Mouse (Mus musculus): Measurements from ENCODE around the gene Sycp2l. TPM values are rescaled to one million over a fixed set of nuclear protein-coding genes. Genes with fewer than 3 reads are reported as not detected.
A peak's percentile ranks its signal among the peaks of the same experiment; 100 is the strongest.

Sycp2l gene
- total and polyA plus RNA-seq, 2 experiments from 2014 or later = 0.23 TPM; not detected in 1

- no peak for ATAC-seq
- WGBS = 38% methylated on average over 9 of the region's 9 CpGs
- H3K4me1 ChIP-seq (ENCODE audit: insufficient read depth, low read length) = no peaks in the 10 kb centered on the region
- H3K9me3 ChIP-seq (ENCODE audit: low read length) = no peaks in the 10 kb centered on the region
- no peaks in the 10 kb centered on the region for H3K36me3 ChIP-seq (ENCODE audit: insufficient read depth, low read length)
- no peak overlapping the region for H3K27ac ChIP-seq
- no peaks in the 10 kb centered on the region for H3K27me3 ChIP-seq (ENCODE audit: insufficient read depth, low read length)
- H3K4me3 ChIP-seq (ENCODE audit: low read length) = no peak overlapping the region
- no peak for DNase-seq (ENCODE audit: low spot score)
- H3K9ac ChIP-seq (replicated peaks; ENCODE audit: low read length) = no peak overlapping the region
- TF ChIP-seq CTCF (IDR thresholded peaks at IDR 0.05; ENCODE audit: low read depth) = no peak
- H3K4me2 ChIP-seq (ENCODE audit: low read depth, low read length) = no peak overlapping the region
Measured at GRCm38 (mm10) chr13:41119152-41119945, 5.2 kb downstream of the Sycp2l start.

DNA sequence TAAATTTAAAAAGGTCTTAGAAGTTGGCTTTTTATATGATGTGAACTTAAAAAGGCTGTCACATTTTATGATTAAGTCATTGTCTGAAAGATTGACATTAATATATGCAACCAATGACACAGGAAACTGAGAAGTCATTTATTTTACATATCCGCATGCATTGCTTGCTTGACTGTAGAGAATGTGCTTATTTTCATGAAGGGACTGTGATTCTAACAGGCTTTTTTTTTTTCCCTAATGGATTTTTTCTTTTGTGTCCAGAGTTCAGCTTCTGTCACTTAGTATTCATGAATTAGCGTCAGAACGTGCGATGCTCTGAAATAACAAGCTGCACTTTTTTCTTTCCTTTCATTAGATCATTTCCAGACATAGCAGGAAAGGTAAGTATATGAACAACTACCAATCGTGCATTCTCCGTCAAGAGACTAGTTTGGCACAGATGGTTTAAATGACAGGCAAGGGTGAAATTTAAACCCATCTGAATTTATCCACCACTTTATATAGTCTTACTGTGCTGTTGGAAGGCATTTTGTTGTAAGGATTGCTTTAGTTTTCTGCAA lies 9.6 kb downstream of the Sycp2l start:
- H3K36me3 ChIP-seq (ENCODE audit: insufficient read depth, low read length) = no peaks in the 10 kb centered on the region
- ATAC-seq = no peak
- WGBS = 53% methylated on average over 6 of the region's 6 CpGs
- no peaks in the 10 kb centered on the region for H3K4me1 ChIP-seq (ENCODE audit: insufficient read depth, low read length)
- no peaks in the 10 kb centered on the region for H3K9me3 ChIP-seq (ENCODE audit: low read length)
- H3K9ac ChIP-seq (replicated peaks; ENCODE audit: low read length) = no peak overlapping the region
- DNase-seq (ENCODE audit: low spot score) = no peak
- no peaks in the 10 kb centered on the region for H3K27me3 ChIP-seq (ENCODE audit: insufficient read depth, low read length)
- no peak for TF ChIP-seq CTCF (IDR thresholded peaks at IDR 0.05; ENCODE audit: low read depth)
- no peak overlapping the region for H3K27ac ChIP-seq
- H3K4me2 ChIP-seq (ENCODE audit: low read depth, low read length) = no peak overlapping the region
- no peak overlapping the region for H3K4me3 ChIP-seq (ENCODE audit: low read length)

DNA sequence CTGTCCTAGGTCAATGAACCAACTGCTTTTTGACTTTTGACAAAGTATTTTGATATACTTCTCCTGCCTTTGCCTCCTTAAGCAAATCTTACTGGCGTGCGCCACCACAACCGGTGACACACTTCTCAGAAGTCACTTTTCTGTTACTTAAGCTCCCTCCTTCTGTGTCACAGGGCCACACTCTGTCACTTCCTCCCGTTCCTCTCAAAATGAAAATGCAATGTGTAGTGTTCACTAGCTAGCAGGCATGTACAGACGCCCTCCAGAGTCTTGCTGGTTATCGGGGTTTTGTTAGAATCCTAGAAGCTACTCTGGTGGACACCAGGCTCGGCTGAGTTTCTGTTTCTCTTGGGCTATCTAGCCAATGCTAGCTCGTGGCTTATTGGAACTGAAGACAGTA lies 14.2 kb downstream of the Sycp2l start:
- H3K4me1 ChIP-seq (ENCODE audit: insufficient read depth, low read length) = no peaks in the 10 kb centered on the region
- no peak overlapping the region for H3K9ac ChIP-seq (replicated peaks; ENCODE audit: low read length)
- H3K27me3 ChIP-seq (ENCODE audit: insufficient read depth, low read length) = no peaks in the 10 kb centered on the region
- H3K27ac ChIP-seq = no peak overlapping the region
- no peak for TF ChIP-seq CTCF (IDR thresholded peaks at IDR 0.05; ENCODE audit: low read depth)
- DNase-seq (ENCODE audit: low spot score) (no peak), ATAC-seq (no peak)
- H3K9me3 ChIP-seq (ENCODE audit: low read length) = no peaks in the 10 kb centered on the region
- H3K36me3 ChIP-seq (ENCODE audit: insufficient read depth, low read length) = no peaks in the 10 kb centered on the region
- H3K4me2 ChIP-seq (ENCODE audit: low read depth, low read length) = no peak overlapping the region
- WGBS = 84% methylated on average over 8 of the region's 8 CpGs
- H3K4me3 ChIP-seq (ENCODE audit: low read length) = no peak overlapping the region

DNA sequence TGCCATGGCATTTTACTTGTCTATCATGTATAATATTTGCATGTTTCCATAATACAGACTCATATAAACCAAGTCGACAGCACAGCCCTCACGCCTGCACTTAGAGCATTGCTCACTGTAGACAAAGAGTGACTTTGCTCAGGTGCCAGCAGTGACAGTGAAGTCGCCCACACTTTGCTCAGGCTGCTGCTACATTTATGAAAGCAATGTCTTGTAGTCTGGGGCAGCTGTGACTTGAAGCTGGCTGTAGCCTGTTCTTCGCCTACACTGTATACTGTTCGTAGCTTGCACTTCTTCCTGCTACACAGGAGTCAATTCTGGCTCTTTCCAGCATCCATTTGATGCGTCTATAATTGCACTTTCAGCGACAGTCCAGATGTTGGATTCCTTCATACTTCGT lies 15.0 kb downstream of the Sycp2l start:
- no peak overlapping the region for H3K4me3 ChIP-seq (ENCODE audit: low read length)
- H3K9me3 ChIP-seq (ENCODE audit: low read length) = no peaks in the 10 kb centered on the region
- no peaks in the 10 kb centered on the region for H3K27me3 ChIP-seq (ENCODE audit: insufficient read depth, low read length)
- no peaks in the 10 kb centered on the region for H3K4me1 ChIP-seq (ENCODE audit: insufficient read depth, low read length)
- H3K4me2 ChIP-seq (ENCODE audit: low read depth, low read length) = no peak overlapping the region
- no peak overlapping the region for H3K9ac ChIP-seq (replicated peaks; ENCODE audit: low read length)
- no peak for TF ChIP-seq CTCF (IDR thresholded peaks at IDR 0.05; ENCODE audit: low read depth)
- ATAC-seq = no peak
- WGBS = 89% methylated on average over 8 of the region's 8 CpGs
- no peak overlapping the region for H3K27ac ChIP-seq
- DNase-seq (ENCODE audit: low spot score) = no peak
- no peaks in the 10 kb centered on the region for H3K36me3 ChIP-seq (ENCODE audit: insufficient read depth, low read length)

DNA sequence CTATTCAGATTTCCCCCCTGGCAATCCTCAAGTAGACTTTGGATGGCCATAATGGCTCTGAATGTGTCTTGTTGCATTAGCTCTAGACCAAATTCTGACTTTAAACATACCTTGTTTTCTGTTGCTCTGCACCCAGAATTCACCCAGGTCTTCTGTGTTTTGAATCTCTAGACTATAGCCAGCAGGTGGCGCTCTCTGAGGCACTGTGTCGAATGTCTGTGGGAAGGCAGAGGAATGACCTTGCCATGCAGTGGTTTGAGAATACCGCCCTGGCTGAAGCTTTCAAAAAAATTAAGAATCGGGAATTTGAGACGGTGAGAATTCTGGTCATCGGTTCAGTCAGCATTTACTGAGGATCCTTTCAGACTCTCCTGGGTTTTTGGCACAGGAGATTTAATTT lies 20.8 kb downstream of the Sycp2l start:
- ATAC-seq (no peak), DNase-seq (ENCODE audit: low spot score) (peak; percentile 89)
- H3K4me3 ChIP-seq (ENCODE audit: low read length) = no peak overlapping the region
- H3K4me1 ChIP-seq (ENCODE audit: insufficient read depth, low read length) = no peaks in the 10 kb centered on the region
- no peaks in the 10 kb centered on the region for H3K36me3 ChIP-seq (ENCODE audit: insufficient read depth, low read length)
- no peaks in the 10 kb centered on the region for H3K27me3 ChIP-seq (ENCODE audit: insufficient read depth, low read length)
- H3K27ac ChIP-seq = no peak overlapping the region
- WGBS = 9% methylated on average over 6 of the region's 6 CpGs
- H3K9ac ChIP-seq (replicated peaks; ENCODE audit: low read length) = no peak overlapping the region
- TF ChIP-seq CTCF (IDR thresholded peaks at IDR 0.05; ENCODE audit: low read depth) = peak; percentile 86
- H3K9me3 ChIP-seq (ENCODE audit: low read length) = no peaks in the 10 kb centered on the region
- no peak overlapping the region for H3K4me2 ChIP-seq (ENCODE audit: low read depth, low read length)

DNA sequence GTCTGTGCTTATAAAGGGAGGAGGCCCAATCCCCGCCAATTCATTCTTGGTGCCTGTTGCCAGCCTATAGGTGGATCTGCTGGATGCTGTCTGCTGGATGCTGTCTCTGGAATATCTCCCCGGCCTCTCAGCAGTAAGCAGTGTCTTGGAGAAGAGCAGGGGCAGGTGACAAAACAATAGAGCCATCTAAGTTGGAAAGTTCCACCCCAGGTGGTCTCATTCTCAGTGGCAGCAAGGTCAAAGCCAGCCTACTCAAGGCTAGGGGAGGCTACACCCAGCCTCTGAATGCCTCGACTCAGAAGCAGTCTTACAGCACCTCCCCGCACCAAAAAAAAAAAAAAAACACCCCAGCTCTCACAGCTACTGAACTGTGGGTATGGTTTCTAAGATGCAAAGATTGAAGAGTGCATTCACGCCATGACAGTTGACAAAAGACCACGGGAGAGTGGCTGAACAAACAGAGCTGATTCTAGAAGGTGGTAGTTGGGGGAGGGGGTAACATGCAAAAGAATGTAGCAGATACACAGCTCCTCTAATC lies 31.4 kb downstream of the Sycp2l start:
- Histone ChIP-seq H3K36me3 (ENCODE audit: insufficient read depth, low read length) (no peaks in the 10 kb centered on the region), H3K27ac (no peak overlapping the region), H3K27me3 (ENCODE audit: insufficient read depth, low read length) (no peaks in the 10 kb centered on the region), H3K4me2 (ENCODE audit: low read depth, low read length) (no peak overlapping the region), H3K9me3 (ENCODE audit: low read length) (no peaks in the 10 kb centered on the region), H3K4me3 (ENCODE audit: low read length) (no peak overlapping the region), H3K4me1 (ENCODE audit: insufficient read depth, low read length) (no peaks in the 10 kb centered on the region), H3K9ac (replicated peaks; ENCODE audit: low read length) (no peak overlapping the region)
- ATAC-seq = no peak
- no peak for DNase-seq (ENCODE audit: low spot score)
- 48% methylated on average over 6 of the region's 6 CpGs for WGBS
- no peak for TF ChIP-seq CTCF (IDR thresholded peaks at IDR 0.05; ENCODE audit: low read depth)

DNA sequence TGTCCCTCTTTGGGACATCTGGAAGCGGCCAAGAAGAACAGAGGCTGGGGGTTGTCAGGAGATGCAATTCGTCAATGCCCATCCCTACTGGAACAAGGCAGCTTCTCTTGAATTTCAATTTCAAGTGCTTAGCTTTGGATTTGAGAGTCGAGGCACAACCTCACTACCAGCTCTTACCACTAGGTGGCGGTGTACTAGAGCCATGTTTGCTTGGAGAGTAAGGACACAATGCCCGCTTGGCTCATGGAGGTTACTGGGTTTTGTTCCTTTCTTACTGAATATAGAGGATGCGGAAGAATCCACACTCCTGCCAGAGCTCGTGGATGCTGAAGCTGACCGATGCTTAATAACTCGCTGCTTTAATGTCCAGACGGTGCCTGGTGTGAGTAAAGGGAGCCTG lies 32.2 kb downstream of the Sycp2l start:
- WGBS = 82% methylated on average over 10 of the region's 10 CpGs
- Histone ChIP-seq H3K4me2 (ENCODE audit: low read depth, low read length) (no peak overlapping the region), H3K9ac (replicated peaks; ENCODE audit: low read length) (no peak overlapping the region), H3K9me3 (ENCODE audit: low read length) (no peaks in the 10 kb centered on the region), H3K4me3 (ENCODE audit: low read length) (no peak overlapping the region), H3K36me3 (ENCODE audit: insufficient read depth, low read length) (no peaks in the 10 kb centered on the region), H3K27me3 (ENCODE audit: insufficient read depth, low read length) (no peaks in the 10 kb centered on the region), H3K27ac (no peak overlapping the region), H3K4me1 (ENCODE audit: insufficient read depth, low read length) (no peaks in the 10 kb centered on the region)
- ATAC-seq (no peak), DNase-seq (ENCODE audit: low spot score) (peak; percentile 51)
- TF ChIP-seq CTCF (IDR thresholded peaks at IDR 0.05; ENCODE audit: low read depth) = peak; percentile 78
